Mouse (Mus musculus): ENCODE results near the gene Kif5c. TPM values are rescaled to one million over a fixed set of nuclear protein-coding genes. Genes with fewer than 3 reads are reported as not detected.

Kif5c gene
- polyA plus RNA-seq (2015; fragmentation: Illumina TruSeq; extraction: RNeasy Lipid Tissue Mini Kit (QIAGEN cat#74804); ENCODE audit: insufficient read depth, low read depth, low replicate concordance): 2.6 TPM

DNA sequence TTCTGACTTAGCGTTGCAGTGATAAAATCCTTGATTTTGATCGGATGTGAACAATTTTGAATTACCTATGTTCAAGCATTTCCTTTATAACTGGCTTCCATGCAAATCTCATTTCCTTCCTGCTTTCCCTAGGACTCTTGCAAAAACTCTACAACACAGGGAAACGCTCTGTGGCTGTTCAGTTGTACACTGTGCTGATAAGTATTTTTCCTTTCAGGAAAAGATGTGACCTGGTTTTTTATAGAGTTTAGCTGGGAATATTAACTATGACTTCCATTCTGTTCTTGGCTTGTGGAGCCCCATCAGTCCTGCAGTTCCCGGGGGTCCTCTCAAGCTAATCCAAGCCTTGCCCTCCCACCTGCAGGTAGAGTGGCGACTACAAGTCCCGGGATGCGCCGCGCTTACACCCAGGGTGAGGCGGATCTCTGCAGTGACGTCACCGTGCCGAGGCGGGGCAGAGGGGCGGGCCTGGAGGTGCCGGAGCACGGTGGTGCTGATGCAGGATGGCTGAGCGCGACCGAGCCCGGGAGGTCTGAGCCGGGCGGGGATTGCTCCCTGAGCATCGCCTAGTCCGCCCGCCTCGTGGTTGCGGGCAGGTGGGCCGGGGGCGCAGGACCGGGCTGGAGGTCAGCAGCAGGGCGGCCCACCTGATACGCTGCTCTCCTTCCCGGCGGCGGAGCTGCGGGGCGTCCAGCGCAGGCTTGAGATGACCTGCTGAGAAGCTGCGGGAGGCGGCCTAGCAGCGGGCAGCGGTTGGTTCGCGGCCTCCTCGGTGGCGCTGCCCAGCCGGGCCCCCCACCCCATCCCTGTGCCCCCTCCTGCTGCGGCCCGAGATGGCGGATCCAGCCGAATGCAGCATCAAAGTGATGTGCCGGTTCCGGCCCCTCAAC is at the start of gene Kif5c:
Kif5c (plus strand) TSS at position 470 of the 890 bp plus-strand sequence.

DNA sequence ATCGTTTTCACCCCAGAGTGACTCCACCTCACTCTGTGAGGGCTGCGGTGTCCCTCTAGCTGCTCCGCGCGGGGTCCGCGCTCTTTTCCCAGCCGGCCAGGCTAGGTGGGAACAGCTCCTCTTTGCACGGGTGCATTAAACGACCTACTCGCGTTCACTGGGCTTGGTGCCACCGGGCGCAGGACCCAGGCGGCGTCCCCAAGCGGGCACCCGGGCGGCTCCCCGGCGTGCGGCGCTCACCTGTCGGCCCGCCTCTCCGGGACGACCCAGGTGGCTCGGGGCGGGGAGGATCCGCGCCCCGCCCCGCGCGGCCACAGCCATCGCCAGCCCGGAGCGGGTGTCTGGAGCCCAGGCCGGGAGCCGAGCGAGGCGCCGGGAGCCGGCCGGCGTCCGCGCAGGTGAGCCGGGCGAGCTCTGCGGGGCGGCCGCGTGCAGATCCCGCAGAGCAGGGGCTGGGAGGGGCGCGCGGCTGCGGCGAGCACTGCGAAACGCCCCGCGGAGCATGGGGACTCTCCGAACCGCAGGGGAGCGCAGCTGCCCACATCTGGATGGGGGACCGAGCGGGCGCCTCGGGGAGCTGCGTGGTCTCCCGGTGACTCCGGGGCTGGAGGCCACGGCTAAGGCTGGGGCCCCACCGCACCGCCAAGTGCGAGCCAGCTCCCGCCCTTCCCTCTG is 168.4 kb downstream of the Kif5c start, which contains the start of gene Lypd6b:
Lypd6b (plus strand) TSS at position 313 of the 675 bp plus-strand sequence.

Other genes with a start within 250 kb of the Kif5c start
- 3.8 TPM for gene Epc2, start 167.8 kb upstream of the Kif5c start, polyA plus RNA-seq (2015; fragmentation: Illumina TruSeq; extraction: RNeasy Lipid Tissue Mini Kit (QIAGEN cat#74804); ENCODE audit: insufficient read depth, low read depth, low replicate concordance)
- 0.35 TPM for gene Lypd6b, start 168.4 kb downstream of the Kif5c start, polyA plus RNA-seq (2015; fragmentation: Illumina TruSeq; extraction: RNeasy Lipid Tissue Mini Kit (QIAGEN cat#74804); ENCODE audit: insufficient read depth, low read depth, low replicate concordance)